Mouse (Mus musculus) bone marrow macrophage, adult 2 months (primary cell): ENCODE data around the gene Acad10.

Experiments used
- CTCF ChIP-seq: IDR thresholded peaks from 2 replicates; pipeline ENCODE4 v1.5.1; 2012; ENCODE audit warnings: low read depth, mild to moderate bottlenecking, low read length, moderate library complexity
- POLR2A ChIP-seq: IDR thresholded peaks from 2 replicates; pipeline ENCODE4 v1.6.1; 2012; ENCODE audit warnings: mild to moderate bottlenecking, low read depth, low read length, borderline replicate concordance

DNA sequence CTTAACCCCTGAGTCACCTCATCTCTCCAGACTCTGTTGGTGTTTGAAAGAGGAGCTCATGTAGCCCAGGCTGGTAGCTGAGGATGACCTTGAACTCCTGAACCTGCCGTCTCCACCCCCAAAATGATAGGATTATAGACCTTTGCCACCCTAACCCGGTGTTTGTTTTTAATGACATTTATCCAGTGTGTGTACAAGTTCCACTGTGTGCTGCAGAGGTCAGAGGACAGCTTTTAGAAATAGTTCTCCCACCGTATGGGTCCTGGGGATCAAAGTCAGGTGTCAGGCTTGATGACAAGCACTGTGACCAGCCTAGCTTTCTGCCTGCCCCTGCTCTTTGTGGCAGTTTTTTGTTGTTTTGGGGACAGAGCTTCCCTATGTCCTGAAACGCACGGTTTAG is 39.6 kb upstream of the Acad10 start:
- no peak for TF ChIP-seq POLR2A
- TF ChIP-seq CTCF, result no peak
